Mouse (Mus musculus) C2C12 (cell line): ENCODE measurements at regions not wholly inside any gene's neighbourhood (a gene's known extent, or its start where the extent isn't known, plus 50 kb on each side); places are given as distances from the start of the nearest gene placed in this dataset.

Source experiments
- H3K27me3 ChIP-seq: one replicate; pipeline ENCODE4 v1.6.1; 2011; ENCODE audit not compliant: control insufficient read depth, insufficient read depth, insufficient read length
- H3K36me3 ChIP-seq: one replicate; pipeline ENCODE4 v1.6.1; 2011; ENCODE audit not compliant: control insufficient read depth, insufficient read depth
- H3K4me3 ChIP-seq: one replicate; pipeline ENCODE4 v1.5.1; 2011; ENCODE audit warnings: mild to moderate bottlenecking, control low read depth; ENCODE audit not compliant: poor library complexity, insufficient read depth, severe bottlenecking
- H3K79me2 ChIP-seq: one replicate; pipeline ENCODE4 v1.6.1; 2011; ENCODE audit not compliant: control insufficient read depth, insufficient read depth
- H3K79me3 ChIP-seq: one replicate; pipeline ENCODE4 v1.6.1; 2011; ENCODE audit warnings: low read depth, control low read depth
- H3ac ChIP-seq: one replicate; pipeline ENCODE3; 2011; ENCODE audit warnings: low read depth; ENCODE audit not compliant: control insufficient read depth, insufficient read length
- CEBPB ChIP-seq: IDR thresholded peaks from one replicate; pipeline ENCODE4 v1.6.1; 2011; ENCODE audit warnings: low read depth, mild to moderate bottlenecking, control low read depth, moderate library complexity
- CTCF ChIP-seq: IDR thresholded peaks from one replicate; pipeline ENCODE4 v1.5.1; 2011; ENCODE audit not compliant: control insufficient read depth, insufficient read depth, insufficient read length
- FOSL1 ChIP-seq: IDR thresholded peaks from one replicate; pipeline ENCODE4 v1.8.0; 2011; ENCODE audit warnings: mild to moderate bottlenecking, low read length; ENCODE audit not compliant: poor library complexity, insufficient read depth, severe bottlenecking
- MAX ChIP-seq: IDR thresholded peaks from one replicate; pipeline ENCODE4 v1.6.1; 2011; ENCODE audit warnings: mild to moderate bottlenecking, control low read depth
- MYOD1 ChIP-seq: IDR thresholded peaks from one replicate; pipeline ENCODE4 v1.6.1; 2011; ENCODE audit warnings: low read depth; ENCODE audit not compliant: control insufficient read depth, insufficient read length
- MYOG ChIP-seq: IDR thresholded peaks from one replicate; pipeline ENCODE4 v1.6.1; 2011; ENCODE audit not compliant: control insufficient read depth, insufficient read length; ENCODE audit errors: extremely low read depth
- USF1 ChIP-seq: IDR thresholded peaks from one replicate; pipeline ENCODE4 v1.6.1; 2011; ENCODE audit warnings: low read depth, mild to moderate bottlenecking, control low read depth, moderate library complexity

DNA sequence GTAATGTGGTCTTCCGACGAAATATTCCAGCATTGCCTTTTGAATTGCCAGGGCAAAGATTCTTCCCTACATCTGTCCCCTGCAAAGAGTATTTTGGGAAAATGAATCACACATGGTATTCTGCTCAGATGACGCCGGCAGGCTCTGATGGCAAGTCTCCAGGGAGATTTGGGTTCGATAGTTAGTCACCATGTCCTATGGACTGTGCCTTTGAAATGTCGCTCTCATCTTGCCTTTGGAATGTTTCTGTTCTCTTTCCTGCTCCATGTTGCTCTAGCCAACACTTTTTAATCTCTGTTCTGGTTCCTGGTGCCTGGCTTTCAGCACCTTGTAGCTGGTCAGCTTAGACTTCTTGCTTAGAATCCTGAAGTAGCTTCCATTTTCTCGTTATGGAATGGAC lies 252.3 kb downstream of the Itga8 start:
- no peak for TF ChIP-seq MYOD1
- TF ChIP-seq FOSL1, result no peak
- no peak for TF ChIP-seq MAX
- TF ChIP-seq USF1, result no peak
- TF ChIP-seq MYOG, result no peak
- no peak for TF ChIP-seq CEBPB
- no peak for TF ChIP-seq CTCF
- Histone ChIP-seq H3K79me3 (no peaks in the 10 kb centered on the region), H3K36me3 (no peaks in the 10 kb centered on the region), H3K27me3 (no peaks in the 10 kb centered on the region), H3ac (no peak overlapping the region), H3K4me3 (no peak overlapping the region), H3K79me2 (no peaks in the 10 kb centered on the region)

DNA sequence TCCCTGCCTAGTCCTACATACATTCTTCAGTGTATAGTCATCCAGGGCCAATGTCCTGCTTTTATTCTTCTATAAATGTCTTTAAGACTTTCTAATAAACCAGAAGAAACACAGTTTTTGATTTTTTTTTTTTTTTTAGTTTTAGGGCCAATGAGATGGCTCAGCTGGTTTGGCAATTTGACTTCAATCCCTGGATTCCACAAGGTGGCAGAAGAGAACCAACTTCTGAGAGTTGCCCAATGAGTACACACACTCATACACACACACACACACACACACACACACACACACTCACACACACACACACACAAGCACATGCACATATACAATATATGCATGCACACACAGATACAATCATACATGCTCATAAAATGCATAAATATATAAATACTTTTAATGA lies 251.8 kb downstream of the Itga8 start:
- no peaks in the 10 kb centered on the region for H3K27me3 ChIP-seq
- no peak overlapping the region for H3K4me3 ChIP-seq
- no peak overlapping the region for H3ac ChIP-seq
- no peaks in the 10 kb centered on the region for H3K36me3 ChIP-seq
- TF ChIP-seq CTCF (no peak), CEBPB (no peak), USF1 (no peak), MAX (no peak), MYOD1 (no peak), MYOG (no peak), FOSL1 (no peak)
- no peaks in the 10 kb centered on the region for H3K79me3 ChIP-seq
- H3K79me2 ChIP-seq, result no peaks in the 10 kb centered on the region

DNA sequence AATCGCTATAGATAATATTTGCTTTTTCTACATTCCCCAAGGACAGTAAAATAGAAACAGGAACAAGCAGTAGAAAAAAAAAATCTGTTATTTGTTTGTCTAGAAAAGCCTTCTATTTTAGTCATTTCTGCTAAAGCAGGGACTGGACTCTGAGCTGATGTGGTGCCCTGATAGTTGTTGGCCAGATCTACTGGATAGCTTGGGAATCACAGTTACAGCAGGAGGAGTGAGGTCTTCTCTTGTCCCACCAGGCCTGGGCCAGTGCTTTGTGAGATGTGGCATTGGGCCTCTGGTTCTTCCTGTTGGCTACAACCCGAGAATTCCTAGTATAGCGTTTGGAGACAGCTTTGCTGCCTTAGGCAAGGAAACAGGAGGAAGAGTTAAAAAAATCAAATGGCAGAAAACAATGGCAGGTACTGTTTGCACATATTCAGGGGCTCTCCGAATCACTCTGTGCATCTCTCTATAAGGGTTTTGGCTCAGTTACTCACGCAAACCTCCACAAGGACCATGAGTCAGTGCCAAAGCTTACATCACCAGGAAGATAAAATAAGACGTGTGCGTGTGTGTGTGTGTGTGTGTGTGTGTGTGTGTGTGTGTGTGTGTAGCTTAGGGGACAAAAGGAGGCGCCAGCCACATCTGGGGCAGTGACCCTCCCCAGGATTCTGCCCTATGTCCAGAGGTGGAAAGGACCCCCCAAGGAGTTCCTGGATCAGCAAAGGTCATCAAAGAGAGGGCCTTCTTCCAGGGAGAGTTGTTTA lies 248.1 kb downstream of the Itga8 start:
- H3K79me3 ChIP-seq, result no peaks in the 10 kb centered on the region
- no peak overlapping the region for H3K4me3 ChIP-seq
- no peaks in the 10 kb centered on the region for H3K27me3 ChIP-seq
- no peak for TF ChIP-seq MYOD1
- no peaks in the 10 kb centered on the region for H3K36me3 ChIP-seq
- H3K79me2 ChIP-seq, result no peaks in the 10 kb centered on the region
- H3ac ChIP-seq, result no peak overlapping the region

DNA sequence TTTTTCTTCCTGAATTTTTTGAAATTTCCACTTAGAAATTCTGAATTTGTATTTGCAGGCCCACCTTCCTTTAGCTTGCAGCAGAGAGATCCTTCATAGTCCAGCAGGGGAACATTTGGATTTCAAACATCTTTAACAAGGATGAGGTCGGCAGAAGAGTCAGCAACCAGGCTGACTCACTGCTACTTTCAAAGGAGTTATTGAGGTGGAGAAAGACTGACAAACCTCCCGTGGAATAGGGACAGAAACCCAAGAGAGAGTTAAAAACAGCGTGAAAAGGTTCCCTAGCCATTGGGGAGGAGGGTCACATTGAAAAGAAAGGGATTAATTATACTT lies 247.6 kb downstream of the Itga8 start:
- no peak overlapping the region for H3K4me3 ChIP-seq

More for the DNA sequence above, 247.6 kb downstream of the Itga8 start:
- H3K27me3 ChIP-seq, result no peaks in the 10 kb centered on the region
- no peak for TF ChIP-seq MAX
- no peak for TF ChIP-seq FOSL1
- TF ChIP-seq CEBPB, result no peak
- no peak for TF ChIP-seq CTCF
- no peak for TF ChIP-seq MYOD1
- TF ChIP-seq USF1, result no peak
- no peak for TF ChIP-seq MYOG
- H3ac ChIP-seq, result no peak overlapping the region
- H3K79me3 ChIP-seq, result no peaks in the 10 kb centered on the region
- no peaks in the 10 kb centered on the region for H3K79me2 ChIP-seq
- H3K36me3 ChIP-seq, result no peaks in the 10 kb centered on the region
